Mouse (Mus musculus) adrenal gland (tissue): ENCODE data around the gene Brd7.

ENCODE experiments used
- intact Hi-C: fragments of 180-260 bp; cut with DNase I; formaldehyde crosslinking; loops from one replicate; pipeline ENCODE4 v1.15.1; 2025

Gene Brd7

DNA sequence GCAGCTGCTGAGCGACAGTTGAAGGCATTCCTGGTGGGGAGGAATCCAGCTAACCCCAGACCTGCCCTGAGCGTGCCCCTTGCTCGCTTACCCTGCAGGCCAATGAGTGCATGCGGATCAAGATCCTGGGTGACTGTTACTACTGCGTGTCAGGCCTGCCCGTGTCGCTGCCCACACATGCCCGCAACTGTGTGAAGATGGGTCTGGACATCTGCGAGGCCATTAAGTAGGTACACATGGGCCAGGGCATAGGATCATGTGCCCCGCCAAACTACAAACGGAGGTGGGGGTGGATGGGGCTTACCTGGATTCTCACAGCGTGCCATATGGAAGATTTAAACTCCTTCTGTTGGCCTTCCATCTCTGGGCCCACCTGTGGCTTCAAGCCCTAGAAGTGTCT lies 48.0 kb downstream of the Brd7 start:
- intact Hi-C loops: no loop called here

DNA sequence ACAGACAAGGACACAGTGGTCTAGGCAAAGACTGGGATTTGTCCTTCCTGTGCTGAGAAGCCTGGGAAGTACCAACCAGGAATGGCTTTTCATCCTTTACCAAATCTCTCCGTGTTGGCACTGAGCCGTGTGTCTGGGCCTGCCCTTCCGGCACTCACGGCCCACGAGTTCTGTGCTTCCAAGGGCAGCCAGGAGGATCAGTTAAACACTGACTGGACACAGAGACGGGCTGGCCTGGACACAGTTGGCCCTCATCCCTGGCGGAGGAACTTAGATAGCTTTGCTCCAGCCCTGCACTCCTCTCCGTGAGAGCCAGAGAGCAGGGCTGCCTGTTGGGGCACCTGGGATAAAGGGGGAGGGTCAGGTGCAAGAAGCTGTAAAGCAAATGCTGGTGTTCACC lies 49.0 kb downstream of the Brd7 start:
- intact Hi-C loops: no loop called here

DNA sequence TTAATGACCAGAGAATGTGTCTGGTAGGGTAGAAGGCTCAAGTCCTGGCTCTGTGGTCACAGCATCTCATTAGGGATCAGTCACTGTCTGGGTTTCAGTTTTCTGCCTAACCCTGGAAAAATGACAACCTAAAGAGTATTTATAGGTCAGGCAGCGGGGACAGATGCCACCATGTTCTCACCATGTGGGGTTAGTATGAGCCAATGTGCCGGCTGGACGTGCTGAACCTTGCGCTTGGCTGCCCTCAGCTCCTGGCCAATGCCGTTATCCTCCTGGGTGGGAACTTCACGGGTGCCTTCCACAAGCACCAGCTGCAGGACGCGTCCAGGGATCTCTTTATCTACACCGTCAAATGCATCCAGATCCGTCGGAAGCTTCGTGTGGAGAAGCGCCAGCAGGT lies 51.7 kb downstream of the Brd7 start:
- intact Hi-C loops: no loop called here

DNA sequence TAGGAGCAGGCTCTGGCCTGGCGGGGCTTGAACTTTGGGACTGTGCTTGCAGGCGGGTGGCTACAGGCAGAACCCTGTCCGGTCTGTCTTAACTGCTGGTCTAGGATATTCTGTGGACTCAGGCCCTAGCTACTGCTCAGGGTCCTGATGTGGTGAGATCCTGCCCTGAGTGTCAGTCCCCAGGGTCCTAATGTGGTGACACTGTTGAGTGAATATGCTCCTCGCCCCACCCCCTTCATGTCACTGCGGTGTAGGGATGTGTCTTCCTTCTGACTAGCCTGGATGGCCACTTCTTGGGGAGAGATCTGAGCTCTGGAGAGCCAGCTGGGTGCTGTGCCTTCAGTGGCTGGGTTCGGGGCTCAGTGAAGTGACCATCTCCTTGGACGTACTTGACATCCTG lies 52.1 kb downstream of the Brd7 start:
- intact Hi-C loops: loop anchor here (5.0 kb wide), 1 partner anchor 38 kb away; the partner anchor contains the start of gene Adcy7

DNA sequence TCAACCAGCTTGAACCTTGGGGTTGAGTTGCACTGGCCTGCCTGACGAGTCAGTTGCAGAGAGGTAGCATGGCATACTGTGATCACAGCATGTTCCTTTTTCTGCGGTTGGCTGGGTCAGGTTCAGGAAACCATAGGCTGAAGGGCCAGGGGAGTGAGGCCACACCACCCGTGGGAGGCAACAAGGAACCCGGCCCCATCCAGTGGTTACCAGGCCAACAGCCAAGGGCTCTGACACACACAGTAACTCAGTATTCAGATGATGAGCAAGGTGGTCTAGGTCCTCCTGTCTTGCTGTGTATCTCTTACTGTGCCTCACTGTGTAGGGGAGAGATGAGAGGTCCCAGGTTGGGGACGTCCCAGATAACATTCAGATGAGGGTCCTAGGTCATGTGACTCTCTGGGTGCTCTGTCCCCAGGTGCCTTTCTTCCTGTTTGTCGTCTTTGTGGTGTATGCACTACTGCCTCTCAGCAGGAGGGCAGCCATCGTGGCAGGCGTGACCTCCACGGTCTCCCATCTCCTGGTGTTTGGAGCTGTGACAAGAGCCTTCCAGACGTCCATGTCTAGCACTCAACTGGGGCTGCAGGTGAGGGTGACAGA lies 52.6 kb downstream of the Brd7 start:
- intact Hi-C loops: loop anchor here (5.0 kb wide), 1 partner anchor 37 kb away; the partner anchor contains the start of gene Adcy7

DNA sequence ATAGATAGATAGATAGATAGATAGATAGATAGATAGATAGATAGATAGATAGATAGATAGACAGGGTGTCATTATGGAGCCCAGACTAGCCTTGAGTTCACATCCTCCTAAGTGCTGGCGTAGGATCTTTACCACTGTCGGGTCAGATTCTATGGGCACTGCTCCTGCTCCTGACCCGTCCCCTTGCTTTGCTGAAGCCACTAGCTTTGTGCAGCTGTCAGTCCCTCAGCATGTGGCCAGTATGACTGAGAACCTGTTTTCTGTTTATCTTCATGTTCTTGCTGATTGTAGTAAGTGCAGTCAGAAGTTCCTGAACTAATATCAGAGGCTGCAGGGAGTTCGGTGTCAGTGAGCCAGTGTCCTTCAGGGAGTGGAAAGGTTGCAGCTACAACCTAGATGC lies 54.3 kb downstream of the Brd7 start:
- intact Hi-C loops: loop anchor here (5.0 kb wide), 1 partner anchor 35 kb away; the partner anchor contains the start of gene Adcy7

DNA sequence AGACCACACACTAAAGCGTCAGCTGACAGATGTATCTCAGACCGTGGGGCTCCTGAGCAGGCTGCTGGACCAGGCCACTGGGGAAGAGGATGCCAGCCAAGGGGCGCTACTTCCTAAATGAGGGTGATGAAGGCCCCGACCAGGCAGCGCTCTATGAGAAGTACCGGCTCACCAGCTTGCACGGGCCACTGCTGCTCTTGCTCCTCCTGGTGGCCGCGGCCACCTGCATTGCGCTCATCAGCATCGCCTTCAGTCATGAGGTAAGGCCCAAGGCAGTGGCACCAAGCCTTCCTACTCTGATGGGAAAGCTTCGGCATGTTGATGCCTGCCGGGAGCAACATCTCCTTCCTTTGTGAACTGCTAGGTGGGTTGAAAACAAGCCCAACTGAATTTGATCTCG lies 55.5 kb downstream of the Brd7 start:
- intact Hi-C loops: loop anchor here (5.0 kb wide), 1 partner anchor 34 kb away; the partner anchor contains the start of gene Adcy7

DNA sequence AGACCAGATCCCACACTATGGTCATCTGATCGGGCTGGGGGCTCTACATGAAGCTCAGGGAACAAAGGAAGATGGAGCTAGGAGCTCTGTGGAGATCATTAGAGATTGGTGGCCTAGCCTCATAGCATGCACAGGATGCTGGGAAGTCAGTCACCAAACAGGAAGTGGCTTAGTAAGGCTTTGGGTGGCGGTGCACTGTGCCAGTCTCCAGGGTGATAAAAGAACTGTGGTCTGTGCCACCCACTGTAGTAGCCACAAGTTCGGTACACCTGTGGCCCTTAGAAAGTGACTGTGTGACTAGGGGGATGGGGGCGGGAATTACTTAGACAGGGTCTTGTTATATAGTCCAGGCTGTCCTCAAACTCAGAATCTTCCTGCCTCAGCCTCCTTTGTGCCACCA lies 56.2 kb downstream of the Brd7 start:
- intact Hi-C loops: loop anchor here (5.0 kb wide), 1 partner anchor 34 kb away; the partner anchor contains the start of gene Adcy7

DNA sequence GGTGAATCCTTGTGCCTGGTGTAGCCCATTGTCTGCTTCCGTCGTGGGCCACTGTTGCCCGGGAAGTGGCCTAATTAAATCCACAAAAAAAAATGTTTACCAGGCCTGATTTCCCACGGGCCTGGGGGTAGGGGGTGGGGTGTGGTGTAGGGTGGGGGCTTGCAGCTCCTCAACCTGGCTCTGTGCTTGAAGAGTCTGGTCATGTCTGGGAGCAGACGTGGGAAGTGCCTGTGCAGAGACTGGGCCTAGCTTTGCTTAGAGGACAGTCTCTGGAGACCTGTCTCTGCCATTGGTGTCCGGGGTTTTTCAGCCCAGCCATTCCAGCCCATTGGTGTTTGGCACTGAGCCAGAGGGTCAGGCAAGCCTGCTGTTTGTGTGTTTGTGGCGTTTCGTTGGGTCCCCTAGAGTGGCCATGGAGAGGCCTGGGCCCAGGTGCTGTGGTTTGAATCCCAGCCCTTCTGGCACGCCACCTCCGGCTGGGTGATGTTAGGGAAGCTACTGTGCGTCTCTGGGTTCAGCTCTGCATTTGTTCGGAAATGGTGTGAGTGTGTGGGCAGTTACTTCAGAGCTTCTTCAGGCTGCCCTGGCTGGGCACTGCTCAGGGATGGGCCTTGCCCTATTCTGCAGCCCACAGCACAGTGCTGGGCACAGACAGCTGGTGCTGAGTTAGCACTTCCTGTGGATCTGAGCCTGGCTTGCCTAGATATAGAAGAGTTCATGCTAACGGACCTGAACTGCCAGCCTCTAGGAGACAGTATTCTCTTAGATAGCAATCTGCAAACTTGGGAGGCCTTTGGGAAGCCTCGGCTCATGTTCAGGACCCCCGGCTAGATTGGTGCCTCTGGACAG lies 60.2 kb downstream of the Brd7 start:
- intact Hi-C loops: no loop called here

DNA sequence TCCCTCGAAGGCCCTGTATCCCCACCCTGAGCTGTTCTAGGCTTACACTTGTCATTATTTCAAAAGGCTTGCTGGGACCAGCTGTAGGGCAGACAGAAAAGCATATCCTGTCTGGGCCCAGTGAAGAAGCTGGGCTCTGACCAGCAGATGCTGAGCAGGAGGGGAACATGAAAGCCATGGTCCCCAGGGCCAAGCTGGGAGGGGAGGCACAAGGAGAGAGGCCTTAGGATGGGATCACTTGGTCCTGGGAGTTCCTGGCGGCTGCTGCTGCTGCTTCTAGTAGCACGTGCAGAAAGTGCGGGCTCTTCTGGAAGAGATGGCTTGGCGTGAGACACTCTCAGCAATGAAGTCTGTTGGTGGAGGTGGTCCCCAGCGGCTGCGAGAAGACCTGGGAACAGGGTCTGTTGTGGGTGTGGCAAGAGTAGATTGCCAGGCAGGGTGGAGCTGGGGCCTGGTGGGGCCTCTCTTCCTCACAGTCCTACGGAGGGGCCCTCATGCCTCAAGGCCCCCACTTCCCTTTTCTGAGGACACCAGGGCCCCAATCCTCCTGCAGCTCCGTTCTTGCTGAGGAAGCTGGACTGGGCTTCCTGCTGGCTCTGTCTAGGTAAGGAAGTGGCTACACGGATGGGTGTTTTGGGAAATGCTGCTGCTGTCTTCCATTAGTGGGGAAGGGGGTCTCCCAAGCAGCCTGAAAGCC lies 61.9 kb downstream of the Brd7 start:
- intact Hi-C loops: no loop called here

DNA sequence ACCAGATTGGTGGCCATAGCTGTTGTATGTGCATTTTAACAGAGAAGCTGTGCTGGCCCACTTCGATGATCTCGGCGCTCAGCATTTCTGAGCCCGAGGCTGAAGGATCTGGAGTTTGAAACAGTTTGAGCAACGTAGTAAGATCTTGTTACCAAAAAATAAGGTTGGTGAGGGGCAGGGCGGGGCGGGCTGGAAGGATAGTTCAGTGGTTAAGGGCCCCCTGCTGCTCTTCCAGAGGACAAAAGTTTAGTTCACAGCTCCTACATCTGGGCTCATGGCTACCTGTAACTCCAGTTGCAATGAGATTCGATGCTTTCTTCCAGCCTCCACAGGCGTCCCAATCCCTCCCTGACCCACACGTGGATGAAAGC lies 63.3 kb downstream of the Brd7 start:
- intact Hi-C loops: no loop called here

DNA sequence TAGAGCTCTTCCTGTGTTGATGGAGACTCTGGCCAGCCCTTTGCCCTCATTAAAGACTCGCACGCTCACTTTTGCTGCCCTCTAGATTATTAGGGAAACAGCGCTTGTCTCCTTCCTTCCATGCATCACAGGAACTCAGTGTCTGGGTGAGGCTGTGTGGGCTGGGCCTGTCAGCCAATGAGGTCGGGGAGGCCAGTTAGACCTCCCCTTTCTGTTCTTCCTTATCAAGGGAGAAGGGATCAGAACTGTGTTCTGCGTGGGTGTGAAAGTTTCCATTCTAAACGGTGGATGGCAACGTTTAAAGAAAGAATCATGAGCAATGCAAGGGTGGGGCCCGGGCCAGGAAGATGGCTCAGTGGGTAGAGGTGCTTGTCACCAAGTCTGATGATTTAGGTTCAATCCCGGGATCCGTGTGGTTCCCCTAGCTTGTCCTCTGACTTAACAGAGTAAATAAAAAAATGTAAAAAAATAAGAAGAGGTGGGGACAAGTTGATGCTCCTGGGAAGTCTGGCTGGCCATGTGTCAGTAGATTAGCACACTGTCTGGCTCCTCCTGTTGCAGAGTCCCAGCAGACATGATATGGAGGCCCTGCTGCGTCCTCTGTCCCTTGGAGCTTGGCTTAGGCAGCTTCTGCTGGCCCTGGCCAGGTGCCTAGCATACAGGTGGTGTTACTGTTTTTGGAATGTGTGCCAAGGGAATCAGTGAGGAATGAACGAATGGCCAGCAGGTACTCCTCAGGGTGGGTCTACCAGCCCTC lies 63.8 kb downstream of the Brd7 start:
- intact Hi-C loops: no loop called here

DNA sequence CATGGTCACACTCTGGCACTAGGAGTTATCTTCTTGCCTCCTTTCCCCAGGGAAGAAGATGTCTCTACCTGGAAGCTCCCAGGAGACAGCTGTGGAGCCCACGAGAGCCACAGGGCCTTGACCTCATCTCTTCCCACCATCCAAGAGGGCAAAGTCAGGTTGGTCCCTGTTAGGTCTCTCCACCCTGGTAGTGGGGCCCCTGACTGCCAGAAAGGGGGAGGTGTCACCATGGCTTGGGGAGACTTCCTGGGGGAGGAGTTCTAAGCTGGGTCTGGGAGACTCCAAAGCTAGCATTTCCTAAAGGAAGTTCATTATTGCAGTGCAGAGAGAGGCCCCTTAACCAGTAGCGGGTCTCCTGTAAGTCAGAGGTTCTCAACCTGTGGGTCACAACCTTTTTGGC lies 67.0 kb downstream of the Brd7 start:
- intact Hi-C loops: no loop called here

DNA sequence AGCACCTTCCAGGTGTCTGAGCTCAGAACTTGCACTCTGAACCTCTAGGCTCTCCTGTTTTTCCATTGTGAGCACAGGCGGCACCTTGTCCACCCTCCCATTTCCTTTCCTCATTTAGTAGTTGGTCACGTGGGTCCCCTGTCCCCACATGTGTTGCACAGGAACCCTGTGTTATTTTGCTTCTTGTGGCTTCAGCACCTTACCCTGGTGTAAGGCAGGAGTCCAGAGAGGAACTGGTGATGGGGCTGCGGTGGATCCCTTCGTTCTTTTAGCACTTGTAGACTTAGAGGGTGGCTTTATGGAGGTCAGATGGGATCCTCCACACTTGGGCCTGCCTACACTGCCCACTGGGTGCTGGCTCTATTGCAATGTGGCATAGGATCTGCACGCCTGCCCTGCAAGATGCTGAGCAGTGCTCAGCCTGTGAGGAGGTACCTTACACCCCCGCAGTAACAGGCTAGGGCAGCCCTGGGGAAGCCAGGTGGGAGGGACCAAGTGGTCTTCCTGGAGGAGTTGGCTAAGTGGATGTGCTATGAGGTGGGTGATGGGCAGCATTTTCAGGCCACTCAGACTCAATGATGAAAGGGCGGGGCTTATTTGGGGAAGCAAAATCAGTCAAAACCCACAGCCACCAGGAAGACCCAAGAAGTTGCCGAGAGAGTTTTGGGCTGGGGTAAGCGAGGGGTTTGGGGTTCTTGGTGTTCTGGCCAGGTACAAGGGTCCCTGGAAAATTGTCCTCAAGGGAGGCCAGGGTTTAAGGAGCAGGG lies 68.2 kb downstream of the Brd7 start:
- intact Hi-C loops: no loop called here

DNA sequence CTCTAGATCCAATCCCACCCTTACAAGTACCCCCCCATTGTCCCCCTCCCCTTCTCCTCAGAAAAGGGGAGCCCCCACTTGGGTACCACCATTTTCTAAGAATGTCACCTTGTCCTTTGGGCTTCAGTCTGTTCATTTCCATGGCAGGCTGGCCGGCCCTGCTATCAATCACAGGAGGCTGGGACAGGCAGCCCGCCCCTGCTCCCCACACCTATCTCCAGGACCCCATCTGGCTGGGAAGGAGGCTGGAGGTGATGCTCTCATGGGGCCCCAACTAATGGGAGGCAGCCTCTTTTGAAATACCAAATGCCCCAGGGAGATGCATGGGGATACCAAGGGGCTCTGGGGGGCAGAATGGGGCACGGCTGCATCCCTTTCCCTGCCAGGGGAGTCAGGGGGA lies 69.1 kb downstream of the Brd7 start:
- intact Hi-C loops: no loop called here

DNA sequence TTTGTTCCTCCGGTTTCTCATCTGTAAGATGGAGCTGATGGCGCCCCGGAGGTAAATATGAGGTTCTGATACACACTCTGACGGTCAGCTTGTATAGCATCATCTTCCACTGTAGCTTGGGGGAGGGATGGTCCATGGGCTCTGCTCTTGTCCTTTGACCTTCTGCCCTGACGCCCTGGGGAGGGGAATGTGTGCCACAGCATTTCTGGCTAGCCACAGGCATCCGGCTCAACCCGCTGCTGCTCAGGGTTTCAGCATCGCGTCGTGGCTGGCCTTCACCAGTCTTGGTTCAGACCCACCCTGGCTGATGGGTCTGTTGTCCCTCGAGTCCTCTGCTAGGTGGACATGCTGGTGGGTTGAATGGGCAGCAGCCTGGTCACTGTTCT lies 70.7 kb downstream of the Brd7 start:
- intact Hi-C loops: no loop called here

DNA sequence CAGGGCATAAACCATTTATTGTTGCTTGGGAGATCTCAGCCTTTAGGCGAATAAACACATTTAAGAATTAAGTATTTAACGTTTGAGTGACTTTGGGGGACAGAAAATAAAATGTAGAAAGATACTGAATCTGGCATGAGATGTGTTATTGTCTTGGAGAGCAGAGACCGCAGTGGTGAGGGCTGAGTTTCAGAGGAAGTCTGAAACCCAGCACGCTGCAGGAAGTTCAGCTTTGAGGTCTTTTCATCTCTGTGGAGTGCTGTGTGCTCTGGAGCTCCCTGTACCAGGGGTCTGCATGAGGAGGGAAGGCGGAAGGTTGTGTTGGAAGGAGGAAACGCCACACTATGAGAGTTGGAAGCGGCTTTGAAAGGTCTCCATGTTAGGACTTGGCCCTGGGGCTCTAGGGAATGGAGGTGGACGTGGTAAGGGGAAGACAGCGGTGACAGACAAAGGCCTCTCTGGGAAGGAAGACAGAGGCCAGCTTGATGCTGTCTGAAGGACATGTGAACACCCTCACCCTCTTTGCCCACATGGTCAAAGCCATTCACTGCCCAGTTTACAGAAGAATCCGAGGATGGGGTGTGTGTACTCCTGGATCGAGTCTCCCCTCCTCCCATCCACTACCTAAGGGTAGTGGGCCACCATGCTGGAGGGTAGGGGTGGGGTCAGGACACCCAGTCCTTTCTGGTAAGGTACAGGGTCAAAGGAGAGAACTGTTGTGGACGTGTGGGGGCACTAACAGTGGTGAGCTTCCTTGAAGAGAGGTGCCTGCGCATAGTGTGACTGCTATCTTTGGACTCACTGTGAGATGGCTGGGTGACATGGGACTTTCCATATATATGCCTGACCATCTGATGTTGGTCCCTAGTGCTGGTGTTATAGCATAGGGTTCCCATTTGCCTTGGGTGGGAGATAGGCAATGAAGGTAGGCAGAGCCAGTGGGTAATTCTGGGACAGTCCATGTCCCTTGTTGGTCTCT lies 71.4 kb downstream of the Brd7 start:
- intact Hi-C loops: no loop called here

DNA sequence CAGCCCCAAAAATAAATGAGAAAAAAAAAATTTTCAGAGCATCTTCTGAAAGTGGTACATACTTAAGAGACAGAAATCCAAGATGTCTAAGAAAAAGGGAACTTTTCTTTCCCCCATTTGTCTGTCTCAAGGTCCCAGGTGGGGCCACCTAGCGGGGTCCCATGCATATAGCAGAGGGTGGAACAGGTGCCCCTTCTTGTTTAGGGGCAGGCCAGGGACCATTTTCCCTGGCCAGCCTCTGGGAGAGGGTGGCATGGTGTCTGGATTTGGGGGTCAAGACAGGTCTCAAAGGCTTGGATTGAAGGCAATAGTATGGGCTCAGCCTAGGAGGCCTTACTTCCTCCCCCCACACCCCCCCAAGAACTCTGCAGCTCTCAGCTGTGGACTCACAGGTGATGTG lies 72.1 kb downstream of the Brd7 start:
- intact Hi-C loops: loop anchor here (10.0 kb wide), 1 partner anchor 235 kb away; the partner anchor contains the start of gene Nkd1

DNA sequence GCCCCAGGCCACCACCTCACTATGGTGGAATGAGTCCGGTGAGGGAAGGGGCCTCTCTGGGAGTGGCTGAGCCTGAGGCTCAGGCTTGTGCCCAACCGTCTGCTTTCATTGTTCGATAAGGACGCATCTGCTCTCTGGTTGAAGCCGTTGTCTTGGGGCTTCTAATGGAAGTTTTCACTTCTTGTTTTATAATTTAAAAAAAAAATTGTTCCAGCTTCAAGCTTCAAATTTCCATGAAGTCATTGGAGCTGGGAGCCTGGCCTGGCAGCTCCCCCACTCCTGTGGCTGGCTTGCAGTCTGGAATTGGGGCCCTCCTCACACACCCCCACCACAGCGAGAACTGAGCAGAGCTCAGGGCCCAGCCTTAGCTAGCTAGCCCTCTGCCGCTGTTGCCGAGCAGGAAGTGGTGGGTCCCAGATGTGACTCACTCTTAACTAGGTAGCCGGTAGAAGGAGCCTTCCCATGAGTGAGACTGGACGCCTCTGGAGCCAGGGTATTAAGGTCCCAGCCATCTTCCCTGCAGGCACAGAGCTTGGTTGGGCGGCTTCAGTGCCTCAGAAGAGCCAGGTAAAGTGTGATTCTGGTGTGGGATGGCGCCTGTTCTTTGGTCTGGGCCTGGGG lies 73.3 kb downstream of the Brd7 start:
- intact Hi-C loops: loop anchor here (10.0 kb wide), 1 partner anchor 236 kb away; the partner anchor contains the start of gene Nkd1
